Mouse (Mus musculus) bone marrow macrophage, adult 2 months (primary cell): ENCODE results near the gene Gnpda2.

Experiments
- CTCF ChIP-seq: IDR thresholded peaks from 2 replicates; pipeline ENCODE4 v1.5.1; 2012; ENCODE audit warnings: low read depth, mild to moderate bottlenecking, low read length, moderate library complexity
- POLR2A ChIP-seq: IDR thresholded peaks from 2 replicates; pipeline ENCODE4 v1.6.1; 2012; ENCODE audit warnings: mild to moderate bottlenecking, low read depth, low read length, borderline replicate concordance

GRCm38 (mm10) chr5:69542489-69542888 is 49.7 kb downstream of the Gnpda2 start, which contains the start of gene Yipf7:
- TF ChIP-seq CTCF (no peak), POLR2A (no peak)
